In genomic region chr5:91981176-91981840, GRCm38 (mm10) we compare ENCODE assay signal across 25 mouse cellular contexts. TPM values are rescaled to one million over a fixed set of nuclear protein-coding genes. Genes with fewer than 3 reads are reported as not detected.
"Had no signal": no experiment of that assay in that cellular context is flagged by ENCODE, and none has a peak within 500 bp of the region (broad histone marks: within the 10 kb centered on the region; RNA-seq: fewer than 3 reads in every experiment).

No protein-coding gene starts in this region.

- ATAC-seq: midbrain, embryonic 16.5 days had no signal

- H3K4me1 ChIP-seq: midbrain, embryonic 10.5 days; midbrain, embryonic 12.5 days; neural tube, embryonic 13.5 days; neural tube, embryonic 15.5 days had no signal

- H3K36me3 ChIP-seq: midbrain, embryonic 10.5 days; midbrain, embryonic 12.5 days; neural tube, embryonic 13.5 days; neural tube, embryonic 15.5 days had no signal

- H3K27ac ChIP-seq: midbrain, embryonic 10.5 days; midbrain, embryonic 12.5 days; neural tube, embryonic 13.5 days; neural tube, embryonic 15.5 days had no signal

- H3K4me2 ChIP-seq: lung, embryonic 14.5 days; midbrain, embryonic 12.5 days; neural tube, embryonic 13.5 days; neural tube, embryonic 15.5 days had no signal

- H3K4me3 ChIP-seq: midbrain, embryonic 10.5 days; midbrain, embryonic 12.5 days; myocyte; neural tube, embryonic 13.5 days; neural tube, embryonic 15.5 days had no signal

- H3K27me3 ChIP-seq: midbrain, embryonic 12.5 days; neural tube, embryonic 13.5 days; neural tube, embryonic 15.5 days had no signal

- H3K9me3 ChIP-seq: midbrain, embryonic 10.5 days; midbrain, embryonic 12.5 days; neural tube, embryonic 13.5 days; neural tube, embryonic 15.5 days had no signal

- DNase-seq: lung, embryonic 14.5 days; lung, postnatal 10 days; lung, postnatal 4 days; midbrain, embryonic 14.5 days; retina, postnatal 1 day; right cerebral cortex, adult 18-20 months; right cerebral cortex, postnatal 25 days; right cerebral cortex, postnatal 4 days; spleen, adult 18-20 months; thymus, adult 18-20 months; thymus, postnatal 14 days; thymus, postnatal 36 days had no signal

- H3K9ac ChIP-seq: lung, embryonic 14.5 days; midbrain, embryonic 12.5 days; neural tube, embryonic 13.5 days; neural tube, embryonic 15.5 days had no signal

RNA-seq across cellular contexts. Expression of gene Odaph, which starts 6.0 kb away (rescaled TPM):
- total RNA-seq: megakaryocyte, adult 5-6 weeks; megakaryocyte-erythroid progenitor cell, adult 5-6 weeks had no signal
- polyA plus RNA-seq: lung, embryonic 14.5 days; lung, embryonic 16.5 days; midbrain, embryonic 10.5 days; midbrain, embryonic 12.5 days; midbrain, embryonic 16.5 days; myocyte; neural tube, embryonic 11.5 days; neural tube, embryonic 13.5 days; small intestine, adult 2 months; stomach, embryonic 14.5 days; thymus, postnatal 0 days had no signal
